Mouse (Mus musculus) intestine, embryonic 14.5 days (tissue): ENCODE data around the gene Hist1h4c. TPM values are rescaled to one million over a fixed set of nuclear protein-coding genes. Genes with fewer than 3 reads are reported as not detected.

Experiments
- ATAC-seq: fragments of 200-750 bp; cut with Nextera tagmentation; replicated peaks from 2 replicates; pipeline ENCODE4 v1.8.0; 2017; ENCODE audit warnings: low read depth, moderate number of reproducible peaks, moderate TSS enrichment, moderate library complexity; ENCODE audit not compliant: low FRiP score, low TSS enrichment
- DNase-seq: peaks from one replicate; pipeline ENCODE4 v3.0.0-alpha.2; 2018; ENCODE audit warnings: low spot score
- H3K27ac ChIP-seq: fragments of 300-500 bp; sonication (generic); 2 replicates; pipeline ENCODE4 v1.5.1; 2014; ENCODE audit warnings: low read depth, mild to moderate bottlenecking, control low read depth
- H3K27me3 ChIP-seq: fragments of 300-500 bp; sonication (generic); replicated peaks from 2 replicates; pipeline ENCODE4 v1.6.1; 2014; ENCODE audit warnings: low read length, control low read depth; ENCODE audit not compliant: control insufficient read depth, insufficient read depth
- H3K36me3 ChIP-seq: fragments of 300-500 bp; sonication (generic); 2 replicates; pipeline ENCODE4 v1.6.1; 2014; ENCODE audit warnings: low read length, control low read depth; ENCODE audit not compliant: control insufficient read depth, insufficient read depth
- H3K4me1 ChIP-seq: fragments of 300-500 bp; sonication (generic); replicated peaks from 2 replicates; pipeline ENCODE4 v1.6.1; 2014; ENCODE audit warnings: low read length, control low read depth, mixed read lengths; ENCODE audit not compliant: control insufficient read depth, insufficient read depth
- H3K4me2 ChIP-seq: fragments of 300-500 bp; sonication (generic); 2 replicates; pipeline ENCODE4 v1.6.1; 2014; ENCODE audit warnings: low read length
- H3K4me3 ChIP-seq: fragments of 300-500 bp; sonication (generic); 2 replicates; pipeline ENCODE4 v1.5.1; 2014; ENCODE audit warnings: low read depth, low read length, control low read depth, mixed read lengths
- H3K9ac ChIP-seq: fragments of 300-500 bp; sonication (generic); 2 replicates; pipeline ENCODE4 v1.6.1; 2014; ENCODE audit warnings: mild to moderate bottlenecking, low read length
- H3K9me3 ChIP-seq: fragments of 300-500 bp; sonication (generic); 2 replicates; pipeline ENCODE4 v1.6.1; 2016; ENCODE audit warnings: low read length, control low read depth; ENCODE audit not compliant: control insufficient read depth
- WGBS: fragments of 180-500 bp; shearing (Covaris S2); extraction: QIAGEN DNeasy Blood & Tissue Kit; methylation state at CpG from one replicate; pipeline ENCODE4 v1.1.7; 2014; 5-methylcytosine and 5-hydroxymethylcytosine counted together
- microRNA-seq: library from miRNA; unstranded; fragments of <30 nt; microRNA quantifications from one replicate; pipeline ENCODE4, GENCODE M21; 2016
- polyA plus RNA-seq: library from polyadenylated mRNA; unstranded; fragments of >200 nt; fragmentation: Nextera tagmentation; extraction: Ambion mirVana; gene quantifications from 2 replicates; pipeline ENCODE4 v1.2.1, GENCODE M21; 2014

Hist1h4c gene
- polyA plus RNA-seq, 1 experiment from 2014 or later, result 6.7 TPM

- no peak for ATAC-seq
- H3K27me3 ChIP-seq, result no peaks in the 10 kb centered on the region
- H3K27ac ChIP-seq, result no peak overlapping the region
- no peak overlapping the region for H3K9ac ChIP-seq
- DNase-seq, result no peak
- no peak overlapping the region for H3K4me3 ChIP-seq
- WGBS, result 67% methylated on average over 6 of the region's 6 CpGs
- no peaks in the 10 kb centered on the region for H3K4me1 ChIP-seq
- no peaks in the 10 kb centered on the region for H3K9me3 ChIP-seq
- H3K36me3 ChIP-seq, result no peaks in the 10 kb centered on the region
- H3K4me2 ChIP-seq, result no peak overlapping the region
Observed at GRCm38 (mm10) chr13:23659636-23660366, 38.5 kb downstream of the Hist1h4c start.

Small RNAs within 50 kb of the gene (microRNA-seq; reads per million reads assigned to microRNA genes)
- gene Gm44314 (not detected), gene Gm44350 (not detected)

Other genes starting within 250 kb of the Hist1h4c start
- 0.05 and 0.11 TPM in 2 replicates for gene Btn1a1, start 232.6 kb downstream of the Hist1h4c start, polyA plus RNA-seq
- gene Btn2a2, start 209.6 kb downstream of the Hist1h4c start, polyA plus RNA-seq, result 0.14 and 0.52 TPM in 2 replicates
- gene Hist1h4h, start 167.4 kb downstream of the Hist1h4c start, polyA plus RNA-seq, result 6.5 and 6.9 TPM in 2 replicates
- 12.1 and 15.7 TPM in 2 replicates for gene Hist1h2af, start 164.5 kb downstream of the Hist1h4c start, polyA plus RNA-seq
- gene Hist1h3g, start 163.0 kb downstream of the Hist1h4c start, polyA plus RNA-seq, result 6.1 and 8.1 TPM in 2 replicates
- gene Hist1h2bh, start 155.1 kb downstream of the Hist1h4c start, polyA plus RNA-seq, result 0.47 and 1.1 TPM in 2 replicates
- 1.1 and 1.2 TPM in 2 replicates for gene Hist1h3f, start 154.4 kb downstream of the Hist1h4c start, polyA plus RNA-seq
- 1.3 and 1.4 TPM in 2 replicates for gene Hist1h4f, start 146.8 kb downstream of the Hist1h4c start, polyA plus RNA-seq
- 0.64 and 0.90 TPM in 2 replicates for gene Hist1h1d, start 145.2 kb downstream of the Hist1h4c start, polyA plus RNA-seq
- gene Hist1h3e, start 136.1 kb downstream of the Hist1h4c start, polyA plus RNA-seq, result 9.3 and 9.7 TPM in 2 replicates
- 106 and 114 TPM in 2 replicates for gene Hist1h2ae, start 127.2 kb downstream of the Hist1h4c start, polyA plus RNA-seq
- gene Hist1h2bg, start 127.1 kb downstream of the Hist1h4c start, polyA plus RNA-seq, result 6.1 and 7.6 TPM in 2 replicates
- gene Hist1h2bf, start 124.3 kb downstream of the Hist1h4c start, polyA plus RNA-seq, result 7.0 and 7.1 TPM in 2 replicates
- gene Hist1h2ad, start 124.1 kb downstream of the Hist1h4c start, polyA plus RNA-seq, result 2.2 and 4.2 TPM in 2 replicates
- 9.6 and 12.5 TPM in 2 replicates for gene Hist1h3d, start 122.7 kb downstream of the Hist1h4c start, polyA plus RNA-seq
- gene Hist1h4d, start 116.9 kb downstream of the Hist1h4c start, polyA plus RNA-seq, result 111 and 114 TPM in 2 replicates
- gene Hist1h2be, start 77.3 kb downstream of the Hist1h4c start, polyA plus RNA-seq, result 1.5 and 1.9 TPM in 2 replicates
- 16.6 and 19.2 TPM in 2 replicates for gene Hist1h1e, start 75.9 kb downstream of the Hist1h4c start, polyA plus RNA-seq
- gene Hist1h2ac, start 14.5 kb downstream of the Hist1h4c start, polyA plus RNA-seq, result 1.4 and 1.6 TPM in 2 replicates
- 46.3 and 57.5 TPM in 2 replicates for gene Hist1h2bc, start 14.3 kb downstream of the Hist1h4c start, polyA plus RNA-seq
- gene Hist1h1t, start 2.6 kb downstream of the Hist1h4c start, polyA plus RNA-seq, result 0.27 TPM in 1 of 2 replicates, not detected in the other
- 7.2 and 7.8 TPM in 2 replicates for gene Hfe, start 12.4 kb upstream of the Hist1h4c start, polyA plus RNA-seq
- gene Hist1h1c, start 40.4 kb upstream of the Hist1h4c start, polyA plus RNA-seq, result 24.4 and 30.8 TPM in 2 replicates
- 6.9 and 7.9 TPM in 2 replicates for gene Hist1h3c, start 47.1 kb upstream of the Hist1h4c start, polyA plus RNA-seq
- 2.5 and 5.0 TPM in 2 replicates for gene Hist1h2bb, start 48.3 kb upstream of the Hist1h4c start, polyA plus RNA-seq
- 49.6 and 49.8 TPM in 2 replicates for gene Hist1h2ab, start 52.7 kb upstream of the Hist1h4c start, polyA plus RNA-seq
- gene Hist1h3b, start 53.8 kb upstream of the Hist1h4c start, polyA plus RNA-seq, result 13.9 and 15.5 TPM in 2 replicates
- 3.9 and 6.4 TPM in 2 replicates for gene Hist1h4b, start 58.6 kb upstream of the Hist1h4c start, polyA plus RNA-seq
- 0.65 and 1.3 TPM in 2 replicates for gene Hist1h4a, start 62.8 kb upstream of the Hist1h4c start, polyA plus RNA-seq
- gene Hist1h3a, start 63.9 kb upstream of the Hist1h4c start, polyA plus RNA-seq, result 8.4 and 10.0 TPM in 2 replicates
- gene Hist1h1a, start 65.2 kb upstream of the Hist1h4c start, polyA plus RNA-seq, result 3.1 and 4.2 TPM in 2 replicates
- gene Trim38, start 71.5 kb upstream of the Hist1h4c start, polyA plus RNA-seq, result 0.12 TPM in 1 of 2 replicates, not detected in the other
- gene Slc17a2, start 108.5 kb upstream of the Hist1h4c start, polyA plus RNA-seq, result 0.05 TPM in 1 of 2 replicates, not detected in the other
- gene Slc17a3, start 141.0 kb upstream of the Hist1h4c start, polyA plus RNA-seq, result 0.04 and 0.08 TPM in 2 replicates
- gene Slc17a1, start 169.3 kb upstream of the Hist1h4c start, polyA plus RNA-seq, result 0.31 and 0.53 TPM in 2 replicates
- 14.7 and 17.5 TPM in 2 replicates for gene Slc17a4, start 216.6 kb upstream of the Hist1h4c start, polyA plus RNA-seq
- gene Hist1h2ba, start 235.7 kb upstream of the Hist1h4c start, polyA plus RNA-seq, result not detected in 2 replicates
- gene Hist1h2aa, start 236.0 kb upstream of the Hist1h4c start, polyA plus RNA-seq, result not detected in 2 replicates